Mouse (Mus musculus) cerebellum, adult 9-10 months (tissue): ENCODE data around the gene Mast4.

Experiments used
- DNase-seq: peaks from one replicate; pipeline ENCODE4 v3.0.0; 2022

Gene Mast4

GRCm38 (mm10) chr13:102958273-102959270 lies 375.7 kb downstream of the Mast4 start:
- no peak for DNase-seq

DNA sequence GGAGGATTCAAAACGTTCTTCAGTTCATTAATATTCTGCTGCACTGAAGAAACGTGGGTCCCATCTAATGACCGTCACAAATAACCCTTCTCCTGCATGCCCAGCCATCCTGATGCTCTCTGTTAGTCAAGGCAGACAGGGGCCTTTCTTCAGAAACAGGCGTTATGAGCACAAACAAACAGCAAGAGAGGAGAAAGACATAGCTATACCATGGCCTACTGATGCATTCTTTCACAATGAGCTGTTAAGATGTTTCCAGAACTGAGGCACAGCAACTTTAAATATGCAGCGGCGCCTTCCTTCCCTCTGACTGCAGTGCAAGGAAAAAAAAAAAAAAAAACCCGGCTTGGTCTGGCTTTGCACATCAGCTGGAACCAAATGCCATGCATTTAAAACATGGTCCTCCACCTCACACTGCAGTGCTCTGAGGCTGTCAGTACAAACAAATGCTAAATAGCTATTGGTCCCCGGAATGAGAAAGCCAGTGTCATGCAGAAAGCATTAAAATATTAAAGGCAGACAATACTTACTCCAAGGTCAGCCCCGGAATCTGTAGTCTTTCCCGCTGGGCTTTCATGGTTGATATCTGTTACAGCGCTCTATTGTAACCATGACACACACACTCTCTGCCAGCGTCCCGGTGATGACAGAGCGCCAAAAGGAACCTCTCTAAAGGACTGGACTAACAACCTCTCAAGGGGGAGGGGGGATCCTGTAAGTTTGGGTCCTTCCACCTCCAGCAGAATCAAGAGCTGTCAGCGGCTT lies 376.6 kb downstream of the Mast4 start:
- no peak for DNase-seq

DNA sequence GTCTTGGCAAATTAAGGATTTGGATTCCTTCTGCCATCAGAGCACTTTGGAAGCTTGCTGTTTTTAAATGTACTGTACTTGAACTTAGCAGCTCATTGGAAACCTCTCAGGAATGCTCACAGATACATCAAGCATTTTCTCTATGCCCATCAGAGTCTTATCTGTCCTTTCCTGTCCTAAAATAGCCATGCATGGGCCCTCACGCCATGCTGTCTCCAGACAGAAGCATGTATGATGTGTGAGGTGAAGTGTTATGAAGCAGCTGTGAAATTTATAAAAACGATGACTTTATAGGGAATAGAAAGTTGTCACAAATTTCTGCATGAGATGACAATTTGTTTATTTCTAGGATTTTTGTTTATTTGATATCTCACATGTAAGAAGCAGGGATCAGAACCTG lies 378.8 kb downstream of the Mast4 start:
- DNase-seq, result no peak

- no peak for DNase-seq
Observed at GRCm38 (mm10) chr13:102949756-102950155, 384.5 kb downstream of the Mast4 start.

- no peak for DNase-seq
Observed at GRCm38 (mm10) chr13:102948966-102949365, 385.3 kb downstream of the Mast4 start.

DNA sequence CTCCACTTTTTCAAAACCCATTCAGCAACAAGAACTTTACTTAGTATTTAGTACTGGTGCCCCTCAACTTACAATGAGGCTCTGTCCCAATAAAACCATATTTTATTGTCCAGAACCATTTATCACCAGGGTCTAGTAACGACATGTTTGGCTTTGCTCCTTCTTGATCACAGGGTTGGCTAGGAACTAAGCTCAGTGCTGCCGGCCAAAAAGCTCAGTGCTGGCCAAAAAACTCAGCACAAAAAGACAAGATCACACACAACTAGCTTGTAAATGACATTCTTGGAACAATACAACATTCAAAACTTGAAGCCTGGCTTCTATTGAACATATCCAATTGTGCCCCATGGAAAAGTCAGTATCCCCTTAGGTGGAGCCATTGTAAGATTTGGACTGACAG lies 386.8 kb downstream of the Mast4 start:
- DNase-seq, result no peak

DNA sequence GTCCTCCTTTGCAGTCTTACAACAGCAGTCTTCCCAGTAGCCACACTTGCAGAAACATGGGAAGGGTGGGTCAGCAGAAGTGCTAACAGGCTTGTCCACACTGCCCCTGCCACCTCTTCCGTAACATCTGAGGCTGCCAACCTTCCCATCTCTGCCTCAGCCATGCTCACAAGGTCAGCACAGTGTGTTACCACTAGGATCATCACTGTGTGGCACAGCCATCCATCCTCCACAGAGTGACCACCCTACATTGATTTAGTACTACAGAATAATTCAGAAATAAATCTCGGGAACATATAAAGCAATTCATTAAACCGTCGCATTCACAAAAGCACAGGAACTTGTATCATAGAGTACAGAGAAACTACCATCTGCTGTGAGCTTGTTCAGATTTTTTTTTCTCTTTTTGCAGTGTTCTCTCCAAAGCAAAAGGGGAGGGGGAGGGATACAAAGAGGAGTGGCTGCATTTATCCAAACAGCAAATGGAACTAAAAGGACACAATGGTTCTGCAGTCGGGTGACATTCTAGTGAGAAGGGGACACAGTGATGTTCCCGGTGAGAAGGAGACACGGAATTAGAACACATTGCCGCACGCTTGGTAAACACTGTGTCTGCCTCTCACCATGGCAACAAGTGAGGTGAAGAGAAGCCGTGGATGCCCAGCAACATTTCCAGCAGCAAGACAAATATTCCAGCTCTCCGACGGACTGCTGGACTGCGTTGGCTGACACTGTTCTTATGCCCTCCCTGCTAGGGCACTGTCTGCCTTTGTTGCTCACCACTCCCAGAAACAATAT lies 388.1 kb downstream of the Mast4 start:
- no peak for DNase-seq

GRCm38 (mm10) chr13:102945450-102945849 lies 388.8 kb downstream of the Mast4 start:
- DNase-seq, result no peak

GRCm38 (mm10) chr13:102944516-102944915 lies 389.8 kb downstream of the Mast4 start:
- DNase-seq, result no peak

DNA sequence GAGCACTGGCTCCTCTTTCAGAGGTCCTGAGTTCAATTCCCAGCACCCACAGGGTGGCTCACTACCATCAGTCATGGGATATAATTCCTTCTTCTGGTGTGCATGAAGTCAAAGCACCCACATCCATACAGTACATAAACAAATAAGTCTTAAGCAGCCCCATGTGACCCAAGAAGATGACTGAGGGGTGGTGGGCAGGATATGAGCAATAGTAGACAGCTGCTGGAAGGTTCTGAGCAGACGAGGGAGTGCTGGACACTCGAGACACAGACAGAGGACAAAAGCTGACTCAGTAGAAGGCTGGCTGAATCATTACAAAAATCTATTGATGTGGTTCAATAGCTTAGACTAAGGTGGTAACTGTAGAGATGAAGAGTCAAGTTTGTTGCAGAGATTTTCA lies 391.7 kb downstream of the Mast4 start:
- no peak for DNase-seq

DNA sequence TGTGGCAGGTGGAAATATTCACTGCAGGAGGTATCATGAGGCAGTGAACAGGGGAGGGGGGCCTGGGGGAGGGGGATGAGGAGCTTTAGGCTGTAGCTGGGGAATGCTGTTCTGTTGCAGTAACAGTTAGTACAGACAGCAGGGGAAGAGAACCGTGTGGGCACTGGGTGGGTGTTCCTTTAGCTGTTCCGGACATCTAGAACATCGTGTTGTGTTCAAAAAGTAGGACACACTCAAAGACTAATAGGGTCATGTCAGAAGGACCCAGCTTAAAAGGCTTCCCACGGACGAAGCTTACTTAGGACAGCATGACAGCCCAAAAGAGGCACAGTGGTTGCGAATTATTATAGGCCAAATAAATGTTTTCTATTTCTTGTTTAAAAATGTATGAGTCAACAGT lies 393.8 kb downstream of the Mast4 start:
- no peak for DNase-seq

DNA sequence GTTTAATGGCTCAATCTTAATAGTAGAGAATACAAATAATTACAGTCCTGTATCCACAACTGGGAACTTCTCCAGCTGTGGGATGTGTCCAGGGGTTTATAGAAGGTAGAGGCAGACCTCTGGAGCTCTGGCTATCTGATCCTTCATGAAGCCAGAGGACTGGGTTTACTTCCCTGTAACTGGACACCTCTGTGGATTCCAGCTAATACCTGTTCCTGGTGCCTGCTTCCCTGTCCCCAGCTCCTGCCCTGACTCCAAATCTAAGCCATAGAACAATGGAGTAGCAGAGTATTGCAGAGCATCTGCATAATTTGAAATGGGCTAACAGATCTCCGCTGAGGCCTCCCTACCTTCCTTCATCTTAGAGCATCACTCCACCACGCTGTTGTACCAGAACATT lies 398.1 kb downstream of the Mast4 start:
- no peak for DNase-seq

- DNase-seq, result no peak
Observed at GRCm38 (mm10) chr13:102935788-102936187, 398.5 kb downstream of the Mast4 start.

- DNase-seq, result peak; percentile 34
Observed at GRCm38 (mm10) chr13:102933702-102934101, 400.6 kb downstream of the Mast4 start.

DNA sequence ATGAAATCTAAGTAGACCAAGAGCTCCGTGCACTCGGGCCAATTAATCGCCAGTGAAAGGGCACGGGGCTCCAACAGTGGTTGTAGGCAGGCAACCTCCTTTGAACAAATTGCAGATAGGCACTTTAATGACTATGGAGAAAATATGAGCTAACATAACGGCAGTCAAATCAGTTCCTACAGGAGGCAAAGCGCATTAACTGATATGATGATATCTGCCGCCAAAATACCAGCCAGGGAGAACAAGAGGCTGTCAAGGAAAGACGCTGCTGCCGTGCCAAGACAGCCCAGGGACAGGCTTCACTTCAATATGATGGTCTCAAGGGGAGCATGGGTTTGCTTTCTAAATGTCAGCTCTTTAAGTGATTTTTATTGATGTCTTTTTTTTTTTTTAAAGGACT lies 401.9 kb downstream of the Mast4 start:
- DNase-seq, result no peak

DNA sequence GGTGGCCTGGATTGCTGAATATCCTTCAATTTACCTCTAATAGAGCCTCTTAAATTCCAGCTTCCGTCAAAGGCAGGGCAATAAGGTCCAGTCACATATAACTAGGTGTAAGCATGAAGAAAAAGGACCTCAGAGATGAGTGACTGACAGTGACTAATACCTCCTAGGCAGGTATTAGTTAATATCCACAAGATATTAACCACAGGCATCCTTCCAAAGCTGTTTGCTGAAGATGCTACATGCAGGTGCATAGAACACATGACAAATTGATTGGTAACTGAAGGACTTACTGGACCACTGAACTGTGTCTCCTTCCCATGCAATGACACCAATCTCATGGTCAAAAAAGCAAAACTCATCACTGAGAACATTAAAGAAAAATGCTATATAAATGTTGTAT lies 402.3 kb downstream of the Mast4 start:
- no peak for DNase-seq

DNA sequence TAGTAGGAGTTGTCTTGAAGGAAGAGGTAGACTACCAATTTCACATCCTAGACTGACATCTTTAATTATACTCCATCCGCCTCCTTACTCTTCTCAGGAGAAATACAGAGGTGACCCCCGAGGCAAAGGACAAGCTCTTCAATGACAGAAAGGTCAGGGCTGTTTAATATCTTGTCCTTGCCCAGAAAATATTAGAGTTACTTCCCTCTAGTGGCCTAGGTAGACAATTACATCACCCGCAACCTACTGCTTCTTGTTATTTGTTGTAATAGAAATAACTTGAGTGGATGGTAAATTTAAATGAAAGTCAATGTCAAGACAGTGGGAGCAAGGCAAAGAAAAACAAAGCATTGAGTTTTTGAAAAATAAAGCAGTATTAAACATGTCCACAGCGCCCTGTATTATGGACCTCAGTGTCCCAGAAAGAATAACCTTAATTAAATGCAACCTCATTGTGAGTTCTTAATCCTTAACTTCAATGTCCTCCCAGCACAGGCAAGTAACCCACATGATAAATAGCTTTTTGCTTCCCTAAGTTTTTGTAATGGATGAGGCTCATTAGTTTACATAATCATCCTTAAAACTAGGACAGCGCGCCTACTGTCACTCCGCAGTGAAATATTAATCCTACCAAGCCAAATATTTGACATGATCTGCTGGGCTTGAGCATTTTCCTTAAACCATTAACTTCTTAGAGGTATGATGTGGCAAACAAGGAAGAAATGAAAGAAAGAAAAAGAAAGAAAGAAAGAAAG lies 408.3 kb downstream of the Mast4 start:
- DNase-seq, result no peak

DNA sequence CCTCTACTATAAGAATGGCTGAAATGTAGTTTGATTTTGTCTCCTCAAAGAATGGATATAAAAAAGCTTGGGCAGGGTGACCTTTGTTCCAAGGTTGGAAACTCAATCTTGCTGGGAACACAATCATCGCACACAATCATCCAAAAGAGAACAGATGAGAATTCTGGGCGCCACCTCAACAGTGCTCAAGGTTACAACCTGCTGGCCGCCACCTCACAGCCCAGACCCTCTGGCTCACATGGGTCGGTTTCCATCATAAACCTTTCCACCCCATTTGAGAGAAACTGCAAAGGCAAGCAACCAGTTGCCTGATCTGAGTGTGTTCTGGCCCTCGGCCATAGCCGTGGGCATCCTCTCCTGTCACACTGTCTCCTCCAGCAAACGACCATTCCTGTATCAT lies 414.6 kb downstream of the Mast4 start:
- DNase-seq, result no peak

- DNase-seq, result no peak
Observed at GRCm38 (mm10) chr13:102918616-102919015, 415.7 kb downstream of the Mast4 start.

- no peak for DNase-seq
Observed at GRCm38 (mm10) chr13:102915341-102915740, 419.0 kb downstream of the Mast4 start.

GRCm38 (mm10) chr13:102914800-102915199 lies 419.5 kb downstream of the Mast4 start:
- no peak for DNase-seq

DNA sequence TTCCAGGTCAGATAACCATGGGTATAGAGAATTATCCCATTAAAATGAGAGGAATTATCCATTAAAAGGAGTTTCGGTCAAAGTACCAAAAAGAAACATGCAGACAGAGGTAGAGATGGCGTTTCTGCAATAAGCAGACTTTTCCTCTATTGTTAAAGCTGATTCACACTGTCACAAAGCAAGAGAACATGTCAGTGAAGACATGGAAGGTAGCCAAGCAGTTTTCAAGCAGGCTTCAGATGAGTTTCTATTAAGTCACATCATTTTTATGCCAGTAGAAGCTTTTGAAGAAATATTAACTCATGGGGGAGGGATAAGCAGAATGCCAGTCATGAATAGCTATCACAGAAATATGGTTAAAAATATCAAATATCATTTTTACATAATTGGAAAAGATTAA lies 420.4 kb downstream of the Mast4 start:
- DNase-seq, result no peak
